Mouse (Mus musculus) brain, embryonic 14.5 days (tissue): ENCODE data around the gene Coq2. TPM values are rescaled to one million over a fixed set of nuclear protein-coding genes. Genes with fewer than 3 reads are reported as not detected.
A peak's percentile ranks its signal among the peaks of the same experiment; 100 is the strongest.

ENCODE experiments used
- DNase-seq: peaks from one replicate; pipeline ENCODE4 v3.0.0-alpha.2; 2011; ENCODE audit warnings: low read depth
- CTCF ChIP-seq: fragments of 200-500 bp; IDR thresholded peaks from 2 replicates; pipeline ENCODE4 v1.5.1; 2012; ENCODE audit warnings: inconsistent platforms, mild to moderate bottlenecking, moderate library complexity, borderline replicate concordance; ENCODE audit not compliant: insufficient read depth, insufficient read length; ENCODE audit errors: extremely low read depth
- POLR2A ChIP-seq: fragments of 200-500 bp; IDR thresholded peaks from 2 replicates; pipeline ENCODE4 v1.6.1; 2012; ENCODE audit warnings: mild to moderate bottlenecking, inconsistent platforms, borderline replicate concordance; ENCODE audit not compliant: poor library complexity, insufficient read depth, insufficient read length, severe bottlenecking; ENCODE audit errors: extremely low read depth
- polyA plus RNA-seq: library from polyadenylated mRNA; depleted of rRNA; stranded (reverse); fragments of >200 nt; gene quantifications from 2 replicates; pipeline ENCODE4 v1.2.3, GENCODE M21; 2012; rRNA removed

Coq2 gene
- polyA plus RNA-seq, 1 experiment, result 66.9 TPM

GRCm38 (mm10) chr5:100626526-100626925, 48.4 kb downstream of the Coq2 start:
- TF ChIP-seq CTCF, result no peak
- no peak for TF ChIP-seq POLR2A
- DNase-seq, result no peak

- TF ChIP-seq CTCF (no peak), POLR2A (no peak)
Observed at GRCm38 (mm10) chr5:100624743-100625360, 50.1 kb downstream of the Coq2 start.

GRCm38 (mm10) chr5:100622509-100623163, 52.3 kb downstream of the Coq2 start:
- DNase-seq, result no peak
- TF ChIP-seq CTCF, result no peak
- no peak for TF ChIP-seq POLR2A

More at GRCm38 (mm10) chr5:100624743-100625360, 50.1 kb downstream of the Coq2 start:
- no peak for DNase-seq

GRCm38 (mm10) chr5:100621876-100622508, 52.9 kb downstream of the Coq2 start:
- no peak for DNase-seq
- TF ChIP-seq CTCF (no peak), POLR2A (no peak)

- no peak for DNase-seq
- no peak for TF ChIP-seq POLR2A
- no peak for TF ChIP-seq CTCF
Observed at GRCm38 (mm10) chr5:100620952-100621351, 54.0 kb downstream of the Coq2 start.

GRCm38 (mm10) chr5:100619586-100620275, 55.2 kb downstream of the Coq2 start:
- DNase-seq, result no peak
- TF ChIP-seq CTCF, result no peak
- TF ChIP-seq POLR2A, result no peak

- no peak for TF ChIP-seq CTCF
- no peak for TF ChIP-seq POLR2A
- no peak for DNase-seq
Observed at GRCm38 (mm10) chr5:100613896-100614768, 60.8 kb downstream of the Coq2 start.

- no peak for DNase-seq
Observed at GRCm38 (mm10) chr5:100607868-100608267, 67.1 kb downstream of the Coq2 start.

GRCm38 (mm10) chr5:100607090-100607762, 67.7 kb downstream of the Coq2 start:
- no peak for TF ChIP-seq CTCF
- TF ChIP-seq POLR2A, result no peak
- no peak for DNase-seq

More at GRCm38 (mm10) chr5:100607868-100608267, 67.1 kb downstream of the Coq2 start:
- TF ChIP-seq POLR2A (no peak), CTCF (no peak)

GRCm38 (mm10) chr5:100605828-100606229, 69.1 kb downstream of the Coq2 start:
- TF ChIP-seq POLR2A (no peak), CTCF (no peak)
- peak; percentile 28 for DNase-seq

Other genes with a start within 250 kb of the Coq2 start
- 8.6 and 9.4 TPM in 2 replicates for gene Lin54, start 174.5 kb downstream of the Coq2 start, polyA plus RNA-seq
- 72.4 and 87.0 TPM in 2 replicates for gene Cops4, start 156.8 kb downstream of the Coq2 start, polyA plus RNA-seq
- gene Plac8, start 102.9 kb downstream of the Coq2 start, polyA plus RNA-seq, result 1.6 and 2.3 TPM in 2 replicates
- 0.45 and 0.53 TPM in 2 replicates for gene Hpse, start 44.6 kb upstream of the Coq2 start, polyA plus RNA-seq
- 31.6 and 32.3 TPM in 2 replicates for gene Helq, start 123.5 kb upstream of the Coq2 start, polyA plus RNA-seq
- 49.6 and 55.6 TPM in 2 replicates for gene Mrps18c, start 123.5 kb upstream of the Coq2 start, polyA plus RNA-seq
- gene Abraxas1, start 145.8 kb upstream of the Coq2 start, polyA plus RNA-seq, result 11.4 and 15.3 TPM in 2 replicates
- gene Gpat3, start 170.6 kb upstream of the Coq2 start, polyA plus RNA-seq, result 0.14 and 0.40 TPM in 2 replicates